Comparison of ENCODE assay signal across 19 mouse cellular contexts in the genomic region with DNA sequence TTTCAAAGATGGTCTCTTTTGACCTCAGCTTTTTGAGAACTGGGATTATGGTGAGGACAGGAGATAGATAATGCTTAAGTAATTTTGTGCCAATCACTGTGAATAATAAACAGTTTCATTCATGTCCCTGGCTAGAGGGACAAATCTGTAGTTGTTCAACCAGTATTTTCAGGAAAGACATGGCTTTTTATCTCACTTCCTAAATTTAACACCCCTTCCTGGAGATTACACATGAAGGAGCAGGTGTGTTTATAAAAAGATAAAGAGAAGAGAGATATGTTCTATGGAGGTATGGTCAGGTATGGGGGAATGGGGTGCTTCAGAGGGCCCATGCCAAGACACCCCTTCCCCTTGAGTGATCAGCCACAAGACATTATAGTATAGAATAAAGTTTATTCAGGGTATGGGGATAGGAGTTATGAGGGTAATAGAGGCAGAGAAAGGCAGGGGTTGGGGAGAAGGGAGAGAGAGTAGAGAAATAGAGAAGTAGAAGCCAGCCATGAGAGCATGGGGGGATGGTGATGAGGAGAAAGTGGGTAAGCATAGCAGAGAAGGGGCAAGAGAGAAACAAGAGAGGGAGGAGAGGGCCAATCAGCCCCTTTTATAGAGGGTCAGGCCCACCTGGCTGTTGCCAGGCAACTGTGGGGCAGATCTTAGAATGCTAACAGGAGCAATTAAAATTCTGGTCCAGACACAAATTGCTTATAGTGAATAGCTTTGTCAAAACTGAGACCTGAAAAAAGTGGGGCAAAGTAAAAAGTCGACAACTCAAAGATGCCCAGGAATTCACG.
"Had no signal": no experiment of that assay in that cellular context is flagged by ENCODE, and none has a peak within 500 bp of the region (broad histone marks: within the 10 kb centered on the region; RNA-seq: fewer than 3 reads in every experiment).

No protein-coding gene starts in this region.

- ATAC-seq: midbrain, embryonic 16.5 days had no signal

- H3K36me3 ChIP-seq: midbrain, embryonic 10.5 days; midbrain, embryonic 12.5 days; neural tube, embryonic 13.5 days; neural tube, embryonic 15.5 days had no signal

- H3K4me3 ChIP-seq: midbrain, embryonic 10.5 days; midbrain, embryonic 12.5 days; myocyte; neural tube, embryonic 13.5 days; neural tube, embryonic 15.5 days had no signal

- DNase-seq: lung, adult 18-20 months; lung, embryonic 14.5 days; lung, postnatal 10 days; lung, postnatal 4 days; midbrain, embryonic 14.5 days; retina, postnatal 1 day; right cerebral cortex, adult 18-20 months; right cerebral cortex, postnatal 25 days; right cerebral cortex, postnatal 4 days; spleen, adult 18-20 months; thymus, adult 18-20 months; thymus, postnatal 14 days; thymus, postnatal 36 days had no signal

- H3K27me3 ChIP-seq: midbrain, embryonic 12.5 days; neural tube, embryonic 13.5 days; neural tube, embryonic 15.5 days had no signal

- H3K9me3 ChIP-seq: midbrain, embryonic 10.5 days; midbrain, embryonic 12.5 days; neural tube, embryonic 13.5 days; neural tube, embryonic 15.5 days had no signal

- H3K27ac ChIP-seq: midbrain, embryonic 10.5 days; midbrain, embryonic 12.5 days; neural tube, embryonic 13.5 days; neural tube, embryonic 15.5 days had no signal

- H3K4me2 ChIP-seq: lung, embryonic 14.5 days; midbrain, embryonic 12.5 days; neural tube, embryonic 13.5 days; neural tube, embryonic 15.5 days had no signal

- H3K9ac ChIP-seq: lung, embryonic 14.5 days; midbrain, embryonic 12.5 days; neural tube, embryonic 13.5 days; neural tube, embryonic 15.5 days had no signal

- H3K4me1 ChIP-seq: midbrain, embryonic 10.5 days; midbrain, embryonic 12.5 days; neural tube, embryonic 13.5 days; neural tube, embryonic 15.5 days had no signal
